Mouse (Mus musculus) testis, adult 2 months (tissue): ENCODE measurements around the gene Sptbn4.

Experiments used
- CTCF ChIP-seq: fragments of 200-500 bp; IDR thresholded peaks from 2 replicates; pipeline ENCODE4 v1.5.1; 2012; ENCODE audit warnings: low read depth, mild to moderate bottlenecking, inconsistent platforms, low read length, moderate library complexity; ENCODE audit not compliant: control insufficient read depth, insufficient read depth, insufficient replicate concordance
- POLR2A ChIP-seq: fragments of 200-500 bp; IDR thresholded peaks from 2 replicates; pipeline ENCODE4 v1.6.1; 2012; ENCODE audit warnings: low read depth, mild to moderate bottlenecking, inconsistent platforms, low read length, moderate library complexity; ENCODE audit not compliant: control insufficient read depth

- TF ChIP-seq CTCF (no peak; the same call in 1 of the 2 replicates), POLR2A (no peak)
These were observed 69.1 kb downstream of the Sptbn4 start for GRCm38 (mm10) chr7:27378431-27378830.
